Mouse (Mus musculus) fibroblast of lung, adult 2 months (primary cell): ENCODE measurements around the gene Vgll4.
"Not testable (repeated sequence)": the region's sequence is repeated elsewhere in the genome, so short reads cannot be mapped to it uniquely, and the experiment has no call there.

ENCODE experiments used
- DNase-seq: peaks from one replicate; pipeline ENCODE4 v3.0.0-alpha.2; 2011; ENCODE audit warnings: low read depth

Gene Vgll4

GRCm38 (mm10) chr6:114936941-114937313 is 32.9 kb downstream of the Vgll4 start:
- no peak for DNase-seq

GRCm38 (mm10) chr6:114936297-114936940 is 33.4 kb downstream of the Vgll4 start:
- DNase-seq, result no peak

- DNase-seq, result no peak
These were observed 34.4 kb downstream of the Vgll4 start for GRCm38 (mm10) chr6:114935362-114935761.

GRCm38 (mm10) chr6:114934045-114934444 is 35.7 kb downstream of the Vgll4 start:
- no peak for DNase-seq

GRCm38 (mm10) chr6:114932991-114933392 is 36.8 kb downstream of the Vgll4 start:
- no peak for DNase-seq

- no peak for DNase-seq
These were observed 37.7 kb downstream of the Vgll4 start for GRCm38 (mm10) chr6:114932116-114932500.

- no peak for DNase-seq
These were observed 38.3 kb downstream of the Vgll4 start for GRCm38 (mm10) chr6:114931212-114932115.

- DNase-seq, result no peak
These were observed 39.1 kb downstream of the Vgll4 start for GRCm38 (mm10) chr6:114930646-114931045.

- no peak for DNase-seq
These were observed 39.7 kb downstream of the Vgll4 start for GRCm38 (mm10) chr6:114930038-114930591.

GRCm38 (mm10) chr6:114929346-114929745 is 40.4 kb downstream of the Vgll4 start:
- DNase-seq, result no peak

GRCm38 (mm10) chr6:114928462-114928861 is 41.3 kb downstream of the Vgll4 start:
- no peak for DNase-seq

GRCm38 (mm10) chr6:114927400-114927799 is 42.4 kb downstream of the Vgll4 start:
- DNase-seq, result no peak

- DNase-seq, result no peak
These were observed 43.2 kb downstream of the Vgll4 start for GRCm38 (mm10) chr6:114926369-114927157.

GRCm38 (mm10) chr6:114925196-114925595 is 44.6 kb downstream of the Vgll4 start:
- DNase-seq, result no peak

- DNase-seq, result not testable (repeated sequence)
These were observed 47.3 kb downstream of the Vgll4 start for GRCm38 (mm10) chr6:114922355-114923096.

- DNase-seq, result peak; percentile 88
These were observed 48.0 kb downstream of the Vgll4 start for GRCm38 (mm10) chr6:114921632-114922354.

- DNase-seq, result no peak
These were observed 49.0 kb downstream of the Vgll4 start for GRCm38 (mm10) chr6:114920523-114921445.

- DNase-seq, result no peak
These were observed 50.0 kb downstream of the Vgll4 start for GRCm38 (mm10) chr6:114919670-114920313.

- no peak for DNase-seq
These were observed 50.8 kb downstream of the Vgll4 start for GRCm38 (mm10) chr6:114918994-114919393.
